Mouse (Mus musculus): Measurements from ENCODE around the gene Asf1b. TPM values are rescaled to one million over a fixed set of nuclear protein-coding genes. Genes with fewer than 3 reads are reported as not detected.

Asf1b gene
- polyA plus RNA-seq (2017; shearing (Covaris generic)): 10 to 100 TPM; 69.0 to 76.6 TPM

GRCm38 (mm10) chr8:83955106-83955957 lies at the start of gene Asf1b, which contains the start of gene Gm10644:
Asf1b (plus strand) TSS chr8:83955507.
Gm10644 (minus strand) TSS chr8:83955205.
- ATAC-seq: peak; percentile 90

- no peak for ATAC-seq
Measured at GRCm38 (mm10) chr8:83908583-83908982, 46.7 kb upstream of the Asf1b start.

- no peak for ATAC-seq
Measured at GRCm38 (mm10) chr8:83909311-83909710, 46.0 kb upstream of the Asf1b start.

GRCm38 (mm10) chr8:83911809-83912731 lies 43.2 kb upstream of the Asf1b start:
- no peak for ATAC-seq

- ATAC-seq: no peak
Measured at GRCm38 (mm10) chr8:83914232-83914631, 41.1 kb upstream of the Asf1b start.

DNA sequence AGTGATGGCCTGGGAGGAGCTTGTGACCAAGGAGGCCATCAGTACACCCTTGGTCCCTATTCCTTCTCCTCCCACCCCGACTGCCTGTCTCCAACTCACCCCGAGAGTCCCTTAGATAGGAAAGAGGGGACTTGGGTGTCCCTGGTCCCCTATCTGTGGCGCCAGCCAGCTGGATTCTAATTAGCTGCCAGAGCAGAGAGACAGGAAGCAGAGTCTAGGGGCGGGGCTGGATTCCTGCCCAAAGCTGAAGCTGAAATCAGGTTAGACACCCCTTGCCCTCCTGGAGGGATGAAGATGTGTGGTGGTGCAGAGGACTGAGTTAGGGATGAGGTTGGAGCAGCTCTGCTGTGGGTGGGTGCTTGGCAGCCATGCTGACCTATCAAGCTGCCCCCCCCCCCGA lies 40.4 kb upstream of the Asf1b start:
- ATAC-seq: no peak

- ATAC-seq: no peak
Measured at GRCm38 (mm10) chr8:83916015-83916414, 39.3 kb upstream of the Asf1b start.

GRCm38 (mm10) chr8:83917566-83917965 lies 37.7 kb upstream of the Asf1b start:
- no peak for ATAC-seq

DNA sequence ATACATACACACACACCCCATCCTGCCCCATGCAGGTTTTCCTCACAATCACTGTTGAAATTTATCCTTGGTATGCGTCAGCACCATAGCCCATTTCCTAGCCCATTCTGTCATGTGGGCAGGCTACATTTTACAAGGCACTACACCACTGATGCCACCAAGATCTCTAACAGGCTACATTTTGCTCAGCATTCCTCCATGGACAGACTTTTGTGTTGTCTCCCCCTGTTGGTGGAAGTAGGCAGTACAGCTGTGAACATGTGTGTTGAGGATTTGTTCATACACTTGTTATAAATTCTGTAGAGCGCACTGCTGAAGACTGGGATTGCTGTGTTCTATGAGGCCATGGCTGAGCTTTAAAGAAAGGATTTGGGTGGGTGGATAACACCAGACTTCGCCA lies 33.7 kb upstream of the Asf1b start:
- ATAC-seq: no peak

DNA sequence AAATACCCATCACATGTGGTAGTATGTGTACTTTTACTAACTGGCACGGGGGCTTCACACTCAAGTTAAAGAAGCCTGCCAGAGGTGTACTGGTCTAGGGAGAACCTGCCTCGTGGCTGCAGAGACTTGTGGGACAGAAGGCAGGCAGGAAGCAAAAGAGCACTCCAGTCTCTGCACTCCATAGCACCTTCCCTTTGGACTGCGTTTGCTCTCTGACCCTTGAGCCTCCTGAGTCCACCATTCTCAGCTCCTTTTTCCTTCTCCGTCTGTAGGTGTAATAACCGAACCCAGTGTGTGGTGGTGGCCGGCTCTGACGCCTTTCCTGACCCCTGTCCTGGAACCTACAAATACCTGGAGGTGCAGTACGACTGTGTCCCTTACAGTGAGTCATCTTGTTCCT lies 32.6 kb upstream of the Asf1b start:
- no peak for ATAC-seq

DNA sequence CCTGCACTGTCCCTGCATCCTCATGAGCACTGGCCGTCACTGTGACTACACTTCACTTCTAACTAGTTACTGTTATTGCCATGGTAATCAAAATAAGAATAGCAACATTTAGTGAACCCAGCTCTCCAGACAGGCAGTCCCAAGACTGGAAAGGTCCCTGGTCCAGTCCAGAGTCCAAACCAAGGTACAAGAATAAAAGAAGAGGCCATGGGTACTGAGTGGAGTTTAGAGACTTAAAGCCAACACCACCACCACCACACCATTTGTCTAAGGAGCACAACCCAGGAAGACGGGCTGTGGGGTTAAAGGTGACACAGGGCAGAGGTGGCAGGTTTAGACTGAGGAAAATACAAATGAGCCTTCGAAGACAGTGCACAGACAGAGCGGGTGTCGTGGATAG lies 30.7 kb upstream of the Asf1b start:
- ATAC-seq: no peak

- no peak for ATAC-seq
Measured at GRCm38 (mm10) chr8:83926266-83926665, 29.0 kb upstream of the Asf1b start.

GRCm38 (mm10) chr8:83934222-83934621 lies 21.1 kb upstream of the Asf1b start:
- no peak for ATAC-seq

DNA sequence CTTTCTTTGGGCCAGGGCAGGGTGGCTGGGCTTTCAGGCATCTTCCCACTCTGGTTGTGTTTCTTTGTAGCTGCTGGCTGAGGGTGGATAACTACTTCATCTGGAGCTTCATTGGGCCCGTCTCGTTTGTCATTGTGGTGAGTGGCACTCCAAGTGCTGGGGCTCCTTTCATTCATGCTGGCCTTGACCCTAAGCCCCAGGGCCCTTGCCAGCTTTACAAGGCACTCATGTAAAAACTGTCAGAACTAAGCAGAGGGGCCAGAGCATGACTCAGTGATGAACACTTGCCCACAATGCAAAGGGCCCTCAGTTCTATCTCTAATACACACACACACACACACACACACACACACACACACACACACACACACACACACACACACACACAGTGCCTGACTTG lies 20.3 kb upstream of the Asf1b start:
- no peak for ATAC-seq

- ATAC-seq: no peak
Measured at GRCm38 (mm10) chr8:83935435-83935834, 19.9 kb upstream of the Asf1b start.

- ATAC-seq: no peak
Measured at GRCm38 (mm10) chr8:83937645-83938044, 17.7 kb upstream of the Asf1b start.

DNA sequence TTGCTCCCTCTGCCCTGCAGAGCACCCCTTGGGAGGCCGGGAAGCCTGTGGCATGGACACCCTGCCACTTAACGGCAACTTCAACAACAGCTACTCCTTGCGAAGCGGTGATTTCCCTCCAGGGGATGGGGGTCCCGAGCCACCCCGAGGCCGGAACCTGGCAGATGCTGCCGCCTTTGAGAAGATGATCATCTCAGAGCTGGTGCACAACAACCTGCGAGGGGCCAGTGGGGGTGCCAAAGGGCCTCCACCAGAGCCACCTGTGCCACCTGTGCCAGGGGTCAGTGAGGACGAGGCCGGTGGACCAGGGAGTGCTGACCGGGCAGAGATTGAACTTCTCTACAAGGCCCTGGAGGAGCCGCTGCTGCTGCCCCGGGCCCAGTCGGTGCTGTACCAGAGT lies 17.0 kb upstream of the Asf1b start:
- no peak for ATAC-seq

DNA sequence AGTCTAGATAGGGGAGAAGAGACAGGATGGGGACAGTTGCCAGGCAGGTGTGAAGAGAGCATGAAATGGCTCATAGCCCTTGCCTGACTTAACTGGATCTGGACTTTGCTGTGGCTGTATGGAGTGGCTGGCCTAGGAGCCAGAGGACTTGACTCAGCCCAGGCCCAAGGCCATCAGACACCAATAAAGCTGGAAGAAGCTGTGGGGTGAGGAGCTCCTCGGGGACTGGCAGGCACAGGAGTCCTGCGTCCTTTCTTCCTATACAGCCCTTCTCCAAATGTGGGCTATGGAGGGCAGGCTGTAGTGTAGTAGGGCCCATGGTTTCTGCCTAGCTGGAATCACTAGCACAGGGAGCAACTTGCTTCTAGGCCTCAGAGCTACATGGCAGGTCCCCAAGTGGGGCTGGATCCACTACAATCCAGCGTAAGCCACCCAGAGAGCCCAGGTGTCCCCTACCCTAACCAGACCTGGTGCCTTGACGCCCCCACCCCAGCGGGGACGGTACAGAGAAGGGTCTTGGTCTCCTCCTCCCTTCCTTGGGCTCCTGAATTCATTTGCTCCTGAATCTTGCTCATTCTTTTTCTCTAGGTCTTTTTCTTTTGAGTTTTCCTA lies 14.1 kb upstream of the Asf1b start:
- ATAC-seq: no peak

DNA sequence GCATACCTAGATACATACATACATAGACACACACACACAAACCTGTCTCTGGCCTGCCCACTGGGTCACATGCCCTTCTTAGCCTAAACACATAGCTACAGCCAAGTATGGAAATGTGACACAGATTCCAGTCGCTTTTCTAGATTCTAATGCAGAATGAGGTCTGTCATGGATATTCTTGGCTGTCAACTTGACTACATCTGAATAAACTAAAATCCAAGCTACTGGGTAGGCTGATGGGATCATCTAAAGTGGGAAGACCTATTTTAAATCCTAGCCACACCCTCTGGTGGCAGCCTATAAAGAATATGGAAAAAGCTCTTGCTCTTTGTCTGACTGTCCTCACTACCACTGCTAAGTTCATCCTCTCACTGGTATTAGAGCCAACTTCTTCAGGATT lies 12.9 kb upstream of the Asf1b start:
- no peak for ATAC-seq

- ATAC-seq: no peak
Measured at GRCm38 (mm10) chr8:83945540-83945939, 9.8 kb upstream of the Asf1b start.

- no peak for ATAC-seq
Measured at GRCm38 (mm10) chr8:83954749-83955105, 580 bp upstream of the Asf1b start.

- no peak for ATAC-seq
Measured at GRCm38 (mm10) chr8:83955958-83956218, 581 bp downstream of the Asf1b start.

GRCm38 (mm10) chr8:83956789-83957188 lies 1.5 kb downstream of the Asf1b start:
- no peak for ATAC-seq

Measured in activated CD4-positive, CD25-positive, alpha-beta regulatory T cell, adult 4 months (primary cell).